Mouse (Mus musculus) embryonic facial prominence, embryonic 12.5 days (tissue): ENCODE data around the gene Krtap28-10. TPM values are rescaled to one million over a fixed set of nuclear protein-coding genes. Genes with fewer than 3 reads are reported as not detected.

Source experiments
- ATAC-seq: fragments of 200-750 bp; cut with Nextera tagmentation; 2 replicates; pipeline ENCODE4 v1.8.0; 2017; ENCODE audit not compliant: insufficient number of reproducible peaks, insufficient read depth, low FRiP score, low TSS enrichment
- H3K27ac ChIP-seq: fragments of 300-500 bp; sonication (generic); 2 replicates; pipeline ENCODE4 v1.5.1; 2016; ENCODE audit warnings: mild to moderate bottlenecking
- H3K27me3 ChIP-seq: fragments of 300-500 bp; sonication (generic); 2 replicates; pipeline ENCODE4 v1.6.1; 2016; ENCODE audit warnings: mild to moderate bottlenecking, moderate library complexity
- H3K36me3 ChIP-seq: fragments of 300-500 bp; sonication (generic); 2 replicates; pipeline ENCODE4 v1.6.1; 2016; ENCODE audit warnings: mild to moderate bottlenecking
- H3K4me1 ChIP-seq: fragments of 300-500 bp; sonication (generic); 2 replicates; pipeline ENCODE4 v1.6.1; 2016
- H3K4me2 ChIP-seq: fragments of 300-500 bp; sonication (generic); replicated peaks from 2 replicates; pipeline ENCODE4 v1.6.1; 2016; ENCODE audit warnings: mild to moderate bottlenecking, moderate library complexity
- H3K4me3 ChIP-seq: fragments of 300-500 bp; sonication (generic); 2 replicates; pipeline ENCODE4 v1.5.1; 2016; ENCODE audit warnings: mild to moderate bottlenecking
- H3K9ac ChIP-seq: fragments of 300-500 bp; sonication (generic); 2 replicates; pipeline ENCODE4 v1.6.1; 2016; ENCODE audit warnings: mild to moderate bottlenecking, moderate library complexity
- H3K9me3 ChIP-seq: fragments of 300-500 bp; sonication (generic); 2 replicates; pipeline ENCODE4 v1.6.1; 2016; ENCODE audit warnings: mild to moderate bottlenecking, moderate library complexity
- WGBS: fragments of 180-500 bp; shearing (Covaris S2); methylation state at CpG from one replicate; pipeline ENCODE4 v1.1.7; 2016; 5-methylcytosine and 5-hydroxymethylcytosine counted together
- polyA plus RNA-seq: library from polyadenylated mRNA; unstranded; fragments of >200 nt; fragmentation: Nextera tagmentation; extraction: Ambion mirVana; gene quantifications from 2 replicates; pipeline ENCODE4 v1.2.1, GENCODE M21; 2016

The Krtap28-10 gene
- polyA plus RNA-seq, result not detected in 2 replicates

DNA sequence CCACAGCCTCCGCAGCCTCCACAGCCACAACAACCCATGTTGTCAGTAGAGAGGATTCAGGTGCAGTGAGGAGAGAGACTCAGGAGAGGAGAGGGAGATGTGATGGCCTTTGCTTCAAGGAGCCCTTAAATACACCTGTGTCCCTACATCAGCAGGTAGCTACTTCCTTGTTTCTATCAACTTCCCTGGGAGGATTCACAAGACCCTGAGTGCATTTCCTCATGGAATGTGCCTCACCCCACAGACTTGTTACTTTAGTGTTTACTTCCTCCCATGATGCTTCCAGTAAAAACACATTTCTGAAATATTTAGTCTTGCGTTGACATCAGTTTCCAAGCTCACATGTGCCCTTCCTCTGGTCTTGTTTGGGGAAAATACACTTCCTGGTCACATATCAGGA, at the start of gene Krtap28-10:
Krtap28-10 (minus strand) TSS at position 101 of the 400 bp plus-strand sequence.
- no peak within 1 kb of the TSS for H3K27ac ChIP-seq
- no peaks in the 10 kb centered on the region for H3K9me3 ChIP-seq
- H3K9ac ChIP-seq, result no peak within 1 kb of the TSS
- no peaks in the 10 kb centered on the region for H3K27me3 ChIP-seq
- whole genome bisulfite sequencing, result 92% methylated on average over 2 of the region's 2 CpGs
- ATAC-seq, result no peak
- no peaks in the 10 kb centered on the region for H3K4me1 ChIP-seq
- H3K4me2 ChIP-seq, result no peak within 1 kb of the TSS
- H3K36me3 ChIP-seq, result no peaks in the 10 kb centered on the region
- no peak within 1 kb of the TSS for H3K4me3 ChIP-seq

DNA sequence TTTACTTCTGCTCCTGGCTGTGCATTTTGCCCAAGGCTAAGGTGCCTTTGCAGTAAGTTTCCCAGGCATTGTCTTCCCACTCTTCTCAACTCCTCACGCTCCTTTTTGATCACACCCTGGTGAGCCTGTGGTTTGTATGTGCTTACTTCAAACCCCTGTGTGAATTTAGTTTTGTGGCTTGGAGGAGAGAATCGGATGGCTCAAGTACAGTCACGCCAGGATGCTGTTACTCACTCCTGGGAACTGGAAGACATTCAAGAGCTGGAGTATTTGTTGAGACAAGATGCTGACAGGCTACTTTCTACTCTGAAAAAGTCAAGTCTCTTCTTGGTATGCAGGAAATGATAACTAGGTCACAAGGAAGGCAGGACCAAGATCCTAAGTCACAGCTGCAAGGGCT, 49.0 kb upstream of the Krtap28-10 start:
- ATAC-seq, result no peak
- Histone ChIP-seq H3K36me3 (no peaks in the 10 kb centered on the region), H3K9ac (no peak overlapping the region), H3K4me3 (no peak overlapping the region), H3K27ac (no peak overlapping the region), H3K4me2 (no peak overlapping the region), H3K27me3 (no peaks in the 10 kb centered on the region), H3K9me3 (no peaks in the 10 kb centered on the region), H3K4me1 (no peaks in the 10 kb centered on the region)
- 51% methylated on average over 3 of the region's 3 CpGs for WGBS

DNA sequence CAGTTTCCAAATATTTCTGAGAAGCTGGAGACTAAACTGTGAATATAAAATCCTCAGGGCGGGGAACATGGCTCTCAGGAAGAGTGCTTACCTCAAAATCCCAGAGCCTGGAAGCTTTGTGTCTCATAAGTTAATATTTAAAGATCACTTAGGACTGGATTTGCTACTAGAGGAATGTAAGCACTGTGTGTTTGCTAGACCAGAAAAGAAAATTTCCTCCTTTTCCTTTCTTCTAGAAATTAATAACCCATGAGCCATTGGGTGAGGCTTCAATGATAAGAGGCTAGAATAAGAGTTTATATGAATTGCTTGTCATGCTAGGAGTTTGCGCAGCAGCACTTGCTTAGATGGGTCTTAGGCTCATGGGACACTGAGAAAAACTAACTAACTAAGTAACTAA, 42.5 kb upstream of the Krtap28-10 start:
- no peaks in the 10 kb centered on the region for H3K36me3 ChIP-seq
- ATAC-seq, result no peak
- no peak overlapping the region for H3K4me3 ChIP-seq
- no peak overlapping the region for H3K4me2 ChIP-seq
- WGBS, result 84% methylated on average over 2 of the region's 2 CpGs
- H3K27me3 ChIP-seq, result no peaks in the 10 kb centered on the region
- no peak overlapping the region for H3K9ac ChIP-seq
- H3K4me1 ChIP-seq, result no peaks in the 10 kb centered on the region
- no peaks in the 10 kb centered on the region for H3K9me3 ChIP-seq
- no peak overlapping the region for H3K27ac ChIP-seq

DNA sequence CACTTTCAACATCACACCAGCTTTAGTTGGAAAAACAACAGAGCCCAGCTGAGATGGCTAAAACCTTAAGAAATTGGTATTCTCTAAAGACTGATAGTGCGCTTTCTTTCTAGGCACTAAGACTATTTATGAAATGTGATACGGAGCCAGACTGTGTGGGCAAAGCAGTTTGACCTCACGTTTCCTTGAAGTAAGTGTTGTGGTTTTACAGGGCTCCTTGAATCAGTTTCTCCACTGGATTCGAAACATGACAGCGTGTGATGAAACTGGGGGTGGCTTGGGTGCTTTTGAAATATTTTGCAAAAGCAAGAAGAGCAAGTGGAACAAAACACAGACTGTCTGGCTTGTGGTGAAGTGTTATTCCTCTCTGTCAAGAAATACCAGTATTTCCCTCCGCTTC, 34.7 kb upstream of the Krtap28-10 start:
- no peak for ATAC-seq
- no peaks in the 10 kb centered on the region for H3K27me3 ChIP-seq
- no peaks in the 10 kb centered on the region for H3K9me3 ChIP-seq
- no peaks in the 10 kb centered on the region for H3K36me3 ChIP-seq
- H3K9ac ChIP-seq, result no peak overlapping the region
- no peaks in the 10 kb centered on the region for H3K4me1 ChIP-seq
- no peak overlapping the region for H3K27ac ChIP-seq
- H3K4me2 ChIP-seq, result no peak overlapping the region
- WGBS, result 54% methylated on average over 6 of the region's 6 CpGs
- no peak overlapping the region for H3K4me3 ChIP-seq

DNA sequence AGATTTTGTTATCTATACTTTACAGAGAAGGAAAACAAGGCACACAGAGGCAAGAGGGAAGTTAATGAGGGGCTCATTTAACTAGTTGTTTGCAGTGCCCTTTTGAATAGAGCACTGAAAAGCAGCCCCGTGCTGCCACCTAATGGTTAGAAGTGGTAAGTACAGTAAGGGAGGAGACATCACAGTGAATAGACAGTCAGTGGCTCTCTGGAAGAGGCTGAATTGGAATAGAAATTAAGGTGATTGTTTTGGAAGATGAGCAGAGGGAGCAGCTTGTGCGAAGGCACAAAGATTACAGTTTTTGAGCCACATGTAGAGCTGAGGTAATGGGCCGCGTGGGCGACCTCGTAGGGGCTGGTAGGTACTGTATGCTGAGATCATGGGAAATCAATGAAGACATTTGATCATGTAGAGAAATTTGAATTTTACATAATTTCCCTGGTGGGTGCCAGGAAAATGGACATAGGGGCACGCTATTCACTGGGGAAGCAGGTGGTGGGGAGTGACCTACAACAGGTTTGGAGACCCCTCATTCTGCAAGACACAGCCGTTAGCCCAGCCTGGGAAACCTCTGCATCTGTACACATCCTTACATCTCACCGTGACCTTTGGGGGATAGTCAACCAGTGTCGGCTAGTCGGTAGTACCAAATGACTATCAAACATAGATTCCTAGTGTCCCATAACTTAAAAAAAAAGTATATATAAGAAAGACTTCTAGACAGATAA, 34.1 kb upstream of the Krtap28-10 start:
- no peak overlapping the region for H3K27ac ChIP-seq
- H3K9ac ChIP-seq, result no peak overlapping the region
- 0 out of 2 replicates have a peak overlapping the region, but pooled peaks have one; percentile 9 for H3K4me3 ChIP-seq
- H3K4me1 ChIP-seq, result no peaks in the 10 kb centered on the region
- H3K4me2 ChIP-seq, result peak overlapping the region; percentile 19; the same call in 1 of the 2 replicates
- no peaks in the 10 kb centered on the region for H3K9me3 ChIP-seq
- ATAC-seq, result no peak
- no peaks in the 10 kb centered on the region for H3K36me3 ChIP-seq
- 46% methylated on average over 11 of the region's 11 CpGs for WGBS
- H3K27me3 ChIP-seq, result no peaks in the 10 kb centered on the region

DNA sequence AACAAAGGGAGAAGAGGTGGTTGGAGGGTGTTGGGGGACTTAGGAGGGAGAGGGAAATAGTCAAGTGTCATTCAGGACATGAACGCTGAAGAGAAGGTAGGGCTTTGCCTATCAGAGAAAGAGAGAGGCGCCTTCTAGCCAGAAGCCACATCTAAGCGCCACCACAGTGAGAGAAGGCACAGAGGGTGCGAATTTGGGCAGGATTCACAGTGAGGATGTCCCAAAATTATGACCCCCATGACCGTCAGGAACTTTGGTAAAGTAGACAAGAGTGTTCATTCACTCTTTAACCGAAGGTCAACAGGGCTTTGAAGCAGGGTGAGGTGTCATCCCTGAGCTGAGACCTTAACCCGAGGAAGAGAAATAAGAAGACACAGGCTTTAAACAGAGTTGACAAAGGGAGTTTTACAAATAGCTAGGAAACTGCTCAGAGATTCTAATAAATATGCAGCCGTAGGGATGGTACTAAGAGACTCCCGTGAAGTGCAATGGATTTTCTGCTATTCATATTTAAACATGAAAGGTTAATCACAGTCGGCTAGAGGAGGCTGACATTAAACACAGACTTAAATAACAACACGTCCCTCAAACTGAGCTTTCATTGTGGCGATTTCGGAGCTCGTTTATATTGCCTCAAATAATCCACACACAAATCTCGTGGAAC, 33.4 kb upstream of the Krtap28-10 start:
- no peak for ATAC-seq
- 41% methylated on average over 15 of the region's 15 CpGs for WGBS
- no peak overlapping the region for H3K27ac ChIP-seq
- no peaks in the 10 kb centered on the region for H3K9me3 ChIP-seq
- no peaks in the 10 kb centered on the region for H3K27me3 ChIP-seq
- no peaks in the 10 kb centered on the region for H3K4me1 ChIP-seq
- peak overlapping the region; percentile 19; the same call in 1 of the 2 replicates for H3K4me2 ChIP-seq
- H3K9ac ChIP-seq, result no peak overlapping the region
- H3K36me3 ChIP-seq, result no peaks in the 10 kb centered on the region
- 0 out of 2 replicates have a peak overlapping the region, but pooled peaks have one; percentile 9 for H3K4me3 ChIP-seq

DNA sequence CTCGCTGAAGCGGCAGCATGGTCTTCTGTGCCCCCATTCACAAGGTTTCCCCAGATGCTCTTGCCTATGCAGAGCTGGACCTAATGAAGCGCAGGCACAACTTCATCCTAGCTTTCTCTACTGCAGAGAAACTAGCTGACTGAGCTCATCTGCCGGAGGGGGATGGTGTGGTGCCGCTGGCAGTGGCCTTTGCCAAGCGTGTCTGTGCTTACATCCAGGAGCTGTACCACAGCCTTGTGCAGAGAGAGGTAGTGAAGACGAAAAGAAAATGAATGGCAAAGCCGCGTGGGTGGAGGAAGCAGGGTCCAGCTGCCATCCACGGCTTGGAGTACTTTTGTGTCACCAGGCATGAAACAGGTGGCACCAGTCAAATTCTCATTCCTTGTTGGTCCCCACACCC, 24.9 kb upstream of the Krtap28-10 start:
- H3K4me3 ChIP-seq, result no peak overlapping the region
- H3K4me1 ChIP-seq, result no peaks in the 10 kb centered on the region
- WGBS, result 91% methylated on average over 10 of the region's 10 CpGs
- no peaks in the 10 kb centered on the region for H3K9me3 ChIP-seq
- no peak overlapping the region for H3K4me2 ChIP-seq
- H3K9ac ChIP-seq, result no peak overlapping the region
- H3K27ac ChIP-seq, result no peak overlapping the region
- no peaks in the 10 kb centered on the region for H3K36me3 ChIP-seq
- no peaks in the 10 kb centered on the region for H3K27me3 ChIP-seq
- ATAC-seq, result no peak

DNA sequence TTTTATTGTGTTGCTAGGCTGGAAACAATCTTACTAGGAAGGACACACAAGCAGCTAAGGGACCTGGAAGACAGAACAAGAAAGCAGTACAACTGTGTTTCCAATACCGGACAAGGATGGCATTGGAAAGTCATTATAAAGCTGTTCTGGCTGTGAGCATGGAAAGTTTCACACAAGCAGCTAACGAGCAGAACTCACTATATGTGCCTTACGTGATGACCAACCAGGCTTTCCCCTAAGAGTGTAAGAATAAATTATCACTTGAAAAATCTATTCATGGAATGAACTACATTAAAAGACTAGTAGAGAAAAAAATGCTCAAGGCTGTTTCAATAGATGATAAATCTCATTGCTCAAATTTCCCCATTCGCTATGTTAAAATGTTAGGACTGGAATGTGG, 24.3 kb upstream of the Krtap28-10 start:
- WGBS, result 92% methylated on average over 4 of the region's 4 CpGs
- Histone ChIP-seq H3K9me3 (no peaks in the 10 kb centered on the region), H3K27ac (no peak overlapping the region), H3K4me1 (no peaks in the 10 kb centered on the region), H3K4me3 (no peak overlapping the region), H3K4me2 (no peak overlapping the region), H3K27me3 (no peaks in the 10 kb centered on the region), H3K9ac (no peak overlapping the region), H3K36me3 (no peaks in the 10 kb centered on the region)
- ATAC-seq, result no peak

DNA sequence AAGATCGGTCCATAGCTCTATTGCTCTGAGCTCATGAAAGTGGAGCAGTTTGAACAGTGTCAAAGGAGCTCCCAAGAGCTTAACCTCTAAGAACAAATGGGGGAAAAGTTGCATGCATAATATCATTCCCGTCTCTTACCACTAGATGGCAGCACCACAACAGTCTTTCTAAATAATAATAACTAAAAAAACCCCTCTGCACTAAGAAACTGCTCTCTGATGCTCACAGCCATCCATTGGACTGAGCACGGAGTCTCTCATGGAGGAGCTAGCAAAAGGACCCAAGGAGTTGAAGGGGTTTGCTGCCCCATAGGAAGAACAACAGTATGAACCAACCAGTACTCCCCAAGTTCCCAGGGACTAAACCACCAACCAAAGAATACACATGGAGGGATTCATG, 22.6 kb upstream of the Krtap28-10 start:
- H3K27ac ChIP-seq, result no peak overlapping the region
- H3K4me1 ChIP-seq, result no peaks in the 10 kb centered on the region
- H3K36me3 ChIP-seq, result no peaks in the 10 kb centered on the region
- H3K9ac ChIP-seq, result no peak overlapping the region
- H3K4me2 ChIP-seq, result no peak overlapping the region
- no peak overlapping the region for H3K4me3 ChIP-seq
- H3K9me3 ChIP-seq, result no peaks in the 10 kb centered on the region
- no peaks in the 10 kb centered on the region for H3K27me3 ChIP-seq
- WGBS, result 21% methylated on average over 3 of the region's 3 CpGs
- no peak for ATAC-seq

DNA sequence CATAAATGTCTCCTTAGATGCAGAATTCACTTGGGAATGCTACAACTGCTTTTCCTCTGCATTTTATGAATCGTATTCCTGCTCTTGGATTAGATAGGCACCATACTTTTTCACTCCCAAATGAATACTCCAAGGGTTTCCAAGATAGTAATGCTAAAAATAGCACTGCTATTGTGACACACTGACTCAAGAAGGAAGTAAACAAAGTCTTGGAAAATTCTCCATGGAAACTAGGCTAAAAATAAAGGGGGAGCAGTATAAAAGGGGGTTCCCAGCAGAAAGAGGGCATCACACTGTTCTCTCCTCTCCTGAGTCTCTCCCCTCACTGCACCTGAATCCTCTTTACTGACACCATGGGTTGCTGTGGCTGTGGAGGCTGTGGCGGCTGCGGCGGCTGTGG, 18.4 kb upstream of the Krtap28-10 start, which contains the start of gene Krtap28-13:
Krtap28-13 (plus strand) TSS at position 288 of the 400 bp plus-strand sequence.
- 78% methylated on average over 1 of the region's 4 CpGs for WGBS
- no peak within 1 kb of the TSS for H3K4me2 ChIP-seq
- no peak within 1 kb of the TSS for H3K9ac ChIP-seq
- H3K4me3 ChIP-seq, result no peak within 1 kb of the TSS
- H3K36me3 ChIP-seq, result no peaks in the 10 kb centered on the region
- H3K9me3 ChIP-seq, result no peaks in the 10 kb centered on the region
- ATAC-seq, result no peak
- H3K4me1 ChIP-seq, result no peaks in the 10 kb centered on the region
- no peak within 1 kb of the TSS for H3K27ac ChIP-seq
- H3K27me3 ChIP-seq, result no peaks in the 10 kb centered on the region

DNA sequence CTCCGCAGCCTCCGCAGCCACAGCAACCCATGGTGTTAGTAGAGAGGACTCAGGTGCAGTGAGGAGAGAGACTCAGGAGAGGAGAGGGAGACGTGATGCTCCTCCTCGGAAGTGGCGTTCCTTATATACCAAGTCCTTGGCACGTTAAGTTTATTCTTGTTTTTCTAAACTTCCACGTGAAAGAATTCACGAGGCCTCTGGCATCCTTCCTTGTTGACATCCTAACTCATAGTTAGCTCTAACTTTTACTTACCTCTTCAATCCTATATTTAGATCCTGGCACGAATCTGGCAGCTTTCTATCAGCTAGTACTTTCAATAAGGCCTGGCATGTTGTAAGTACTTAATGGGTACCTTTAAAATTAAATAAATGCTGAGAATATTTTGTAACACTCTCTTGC, 17.0 kb upstream of the Krtap28-10 start, which contains the start of gene A030005K14Rik:
A030005K14Rik (minus strand) TSS at position 101 of the 400 bp plus-strand sequence.
- WGBS, result 94% methylated on average over 9 of the region's 9 CpGs
- H3K4me2 ChIP-seq, result no peak within 1 kb of the TSS
- no peak within 1 kb of the TSS for H3K4me3 ChIP-seq
- ATAC-seq, result no peak
- no peaks in the 10 kb centered on the region for H3K4me1 ChIP-seq
- H3K36me3 ChIP-seq, result no peaks in the 10 kb centered on the region
- no peaks in the 10 kb centered on the region for H3K27me3 ChIP-seq
- H3K9ac ChIP-seq, result no peak within 1 kb of the TSS
- H3K9me3 ChIP-seq, result no peaks in the 10 kb centered on the region
- H3K27ac ChIP-seq, result no peak within 1 kb of the TSS

DNA sequence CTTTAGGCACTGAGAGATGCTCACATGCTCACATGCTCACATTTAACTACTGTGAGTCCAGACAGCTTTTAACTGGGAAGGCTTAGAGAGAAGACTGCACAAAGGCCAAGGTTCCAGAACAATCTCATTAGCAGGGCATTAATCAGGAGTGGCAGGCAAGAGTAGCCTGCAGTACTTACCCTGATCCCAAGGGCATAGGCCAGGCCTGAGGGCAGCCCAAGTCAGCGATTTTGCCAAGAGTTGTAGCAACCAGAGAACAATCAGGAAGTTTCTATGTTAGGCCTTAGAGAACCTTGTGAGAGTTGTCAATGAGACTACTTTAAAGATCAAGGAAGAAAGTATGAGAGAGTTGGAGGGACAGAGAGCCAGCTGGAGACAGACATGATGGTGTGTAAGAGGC, 16.2 kb upstream of the Krtap28-10 start:
- Histone ChIP-seq H3K4me2 (no peak overlapping the region), H3K27ac (no peak overlapping the region), H3K27me3 (no peaks in the 10 kb centered on the region), H3K9ac (no peak overlapping the region), H3K4me1 (no peaks in the 10 kb centered on the region), H3K9me3 (no peaks in the 10 kb centered on the region), H3K4me3 (no peak overlapping the region), H3K36me3 (no peaks in the 10 kb centered on the region)
- WGBS, result 38% methylated on average over 1 of the region's 1 CpGs
- no peak for ATAC-seq
